Mouse (Mus musculus) thymus, postnatal 14 days (tissue): ENCODE data around the gene Map4k1.

Experiments
- DNase-seq: peaks from one replicate; pipeline ENCODE4 v3.0.0; 2021

Map4k1 gene

DNA sequence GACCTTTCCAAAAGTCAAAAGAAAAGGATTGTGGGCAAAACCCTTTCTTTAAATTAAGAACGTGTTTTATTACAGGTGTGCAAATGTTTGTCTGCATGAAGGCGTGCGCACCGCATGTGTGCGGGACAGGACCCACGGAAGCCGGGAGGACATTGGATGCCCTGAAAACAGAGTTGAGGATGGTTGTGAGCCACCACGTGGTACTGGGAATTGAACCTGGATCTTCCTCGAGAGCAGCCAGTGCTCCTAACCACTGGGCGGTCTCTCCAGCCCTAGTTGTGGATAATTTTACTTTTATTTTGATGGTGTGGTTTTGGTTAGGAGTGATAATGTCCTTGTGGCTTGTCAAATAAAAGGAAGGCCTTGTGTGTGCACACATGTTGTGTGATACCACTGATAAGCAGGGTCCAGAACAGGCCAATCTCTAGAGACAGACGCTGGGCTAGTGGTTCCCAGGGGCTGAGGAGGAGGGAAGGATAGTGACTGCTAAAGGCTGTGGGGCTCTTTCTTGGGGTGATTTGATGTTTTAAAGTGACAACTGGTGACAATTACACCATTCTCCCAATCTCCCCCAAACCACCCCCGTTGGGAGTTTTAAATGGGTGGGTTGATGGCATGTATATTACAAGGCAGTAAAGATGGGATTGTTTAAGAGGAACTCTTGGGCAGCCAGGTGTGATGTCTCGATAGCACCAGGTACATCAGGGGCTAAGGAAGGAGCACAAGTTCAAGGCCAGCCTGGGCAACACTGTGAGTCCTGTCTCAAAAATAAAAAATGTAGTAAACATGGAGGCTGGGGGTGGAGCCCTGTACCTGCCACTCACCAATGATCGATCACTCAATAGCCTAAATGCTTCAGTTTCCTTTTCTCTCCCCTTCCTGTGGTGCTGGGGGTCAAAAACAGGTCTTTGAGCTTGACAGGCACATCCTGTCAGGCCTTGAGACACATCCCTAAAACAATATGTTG lies 48.1 kb downstream of the Map4k1 start:
- DNase-seq = no peak

DNA sequence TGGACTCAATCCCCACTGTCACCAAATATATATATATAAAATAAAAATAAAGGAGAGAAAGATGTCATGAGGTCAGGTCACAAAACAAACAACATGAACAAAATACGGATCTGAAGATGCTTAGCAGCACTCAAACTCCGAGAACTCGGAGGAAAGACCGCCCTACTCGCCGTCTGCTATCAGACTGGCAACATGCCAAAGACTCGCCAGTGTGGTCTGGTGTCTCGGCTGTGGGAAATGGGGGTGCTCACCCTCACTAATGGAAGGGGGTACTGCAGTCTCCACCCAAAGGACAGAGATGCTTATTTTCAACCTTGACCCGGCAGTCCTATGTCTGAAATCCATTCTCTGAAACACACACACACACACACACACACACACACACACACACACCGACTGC lies 49.8 kb downstream of the Map4k1 start:
- no peak for DNase-seq

DNA sequence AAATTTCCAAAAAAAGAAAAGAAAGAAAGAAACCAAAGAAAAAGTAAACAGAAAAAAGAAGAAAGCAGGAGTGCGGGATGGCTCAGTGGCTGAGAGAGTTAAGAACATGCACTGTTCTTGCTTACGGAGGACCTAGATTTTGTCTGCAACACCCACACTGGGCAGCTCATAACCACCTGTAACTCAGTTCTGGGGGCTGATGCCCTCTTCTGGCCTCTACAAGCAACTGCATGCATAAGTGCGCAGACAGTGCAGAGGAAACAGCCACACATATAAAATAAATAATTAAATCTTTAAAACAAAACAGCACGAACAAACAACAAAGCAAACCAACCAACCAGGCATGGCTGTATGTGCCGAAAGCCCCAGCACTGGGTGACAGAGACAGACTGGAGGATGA lies 50.8 kb downstream of the Map4k1 start:
- no peak for DNase-seq

DNA sequence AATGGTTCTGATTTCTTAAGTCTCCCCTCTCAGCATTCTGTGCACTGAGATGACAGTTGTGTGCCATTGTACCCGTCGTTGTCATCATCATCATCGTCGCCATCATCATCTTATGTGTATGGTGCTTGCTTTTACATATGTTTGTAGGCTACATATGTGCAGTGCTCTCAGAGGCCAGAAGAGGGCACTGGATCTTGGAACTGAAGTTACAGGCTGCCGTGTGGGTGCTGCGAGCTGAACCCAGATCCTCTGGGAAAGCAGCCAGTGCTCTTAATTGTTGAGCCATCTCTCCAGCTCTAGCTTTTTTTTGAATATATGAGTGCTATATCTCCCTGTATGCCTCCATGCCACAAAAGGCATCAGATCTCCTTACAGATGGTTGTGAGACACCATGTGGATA lies 55.4 kb downstream of the Map4k1 start:
- DNase-seq = peak; percentile 28

DNA sequence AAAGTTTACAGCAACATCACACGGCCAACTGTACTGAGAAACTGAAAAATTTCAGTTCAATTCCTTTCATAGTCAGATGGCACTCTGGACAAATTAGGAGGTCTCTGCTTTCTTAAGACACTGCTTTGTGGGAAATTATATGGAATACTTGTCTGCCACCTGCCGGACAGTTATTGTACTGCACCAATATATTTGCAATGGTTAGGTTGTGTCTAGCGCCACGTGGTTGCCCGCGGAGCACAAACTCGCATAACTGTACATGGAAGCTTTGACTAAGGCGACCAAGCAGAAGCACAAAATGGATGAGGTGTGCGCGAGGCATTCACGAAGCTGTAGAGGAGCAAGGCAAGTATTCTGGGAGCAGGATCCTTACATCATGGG lies 57.7 kb downstream of the Map4k1 start:
- DNase-seq = peak; percentile 88

DNA sequence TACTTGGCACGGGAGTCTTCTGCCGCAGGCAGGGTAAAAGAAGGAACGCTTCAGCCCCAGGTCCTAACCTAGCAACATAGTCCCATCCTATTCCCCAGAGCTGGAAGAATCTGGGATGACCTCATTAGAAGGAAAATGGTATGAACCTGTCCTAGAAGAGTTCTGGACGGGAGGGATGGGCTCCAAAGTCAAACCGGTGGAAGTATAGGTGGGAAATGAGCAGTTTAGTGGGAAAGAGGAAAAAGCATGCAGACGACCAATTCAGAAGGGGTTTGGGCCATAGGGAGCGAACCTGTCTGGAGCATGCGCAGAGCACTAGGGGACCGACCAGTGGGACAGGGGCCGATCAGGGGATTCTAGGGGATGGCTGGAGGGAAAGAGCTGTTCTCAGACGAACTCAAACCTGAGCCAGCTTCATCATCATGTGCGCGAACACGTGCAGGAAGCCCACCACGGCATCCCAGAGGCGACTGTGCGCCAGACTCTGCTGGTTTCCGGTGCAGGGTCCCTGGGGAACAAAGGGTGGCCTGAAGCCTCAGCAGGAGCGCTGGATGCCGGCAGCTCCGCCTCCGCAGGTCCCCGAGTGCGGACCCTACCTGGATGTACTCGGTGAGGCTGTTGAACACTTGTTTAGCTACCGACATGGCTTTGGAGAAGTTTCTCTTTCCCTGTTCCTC lies 58.3 kb downstream of the Map4k1 start:
- DNase-seq = peak; percentile 61

DNA sequence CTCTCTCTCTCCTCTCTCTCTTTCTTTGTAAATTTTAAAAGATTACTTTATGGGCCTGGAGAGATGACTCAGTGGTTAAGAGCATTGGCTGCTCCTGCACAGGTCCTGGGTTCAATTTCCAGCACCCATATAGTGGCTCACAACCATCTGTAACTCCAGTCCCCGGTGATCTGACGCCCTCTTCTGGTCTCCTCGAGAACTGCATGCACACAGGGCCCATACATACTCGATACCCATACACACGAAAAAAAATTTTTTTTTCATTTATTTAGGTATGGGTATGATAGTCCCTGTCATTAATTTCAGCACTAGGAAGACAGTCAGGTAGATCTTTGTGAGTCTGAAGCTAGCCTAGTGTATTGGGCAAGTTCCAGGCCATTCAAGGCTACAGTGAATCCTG lies 59.3 kb downstream of the Map4k1 start:
- no peak for DNase-seq

DNA sequence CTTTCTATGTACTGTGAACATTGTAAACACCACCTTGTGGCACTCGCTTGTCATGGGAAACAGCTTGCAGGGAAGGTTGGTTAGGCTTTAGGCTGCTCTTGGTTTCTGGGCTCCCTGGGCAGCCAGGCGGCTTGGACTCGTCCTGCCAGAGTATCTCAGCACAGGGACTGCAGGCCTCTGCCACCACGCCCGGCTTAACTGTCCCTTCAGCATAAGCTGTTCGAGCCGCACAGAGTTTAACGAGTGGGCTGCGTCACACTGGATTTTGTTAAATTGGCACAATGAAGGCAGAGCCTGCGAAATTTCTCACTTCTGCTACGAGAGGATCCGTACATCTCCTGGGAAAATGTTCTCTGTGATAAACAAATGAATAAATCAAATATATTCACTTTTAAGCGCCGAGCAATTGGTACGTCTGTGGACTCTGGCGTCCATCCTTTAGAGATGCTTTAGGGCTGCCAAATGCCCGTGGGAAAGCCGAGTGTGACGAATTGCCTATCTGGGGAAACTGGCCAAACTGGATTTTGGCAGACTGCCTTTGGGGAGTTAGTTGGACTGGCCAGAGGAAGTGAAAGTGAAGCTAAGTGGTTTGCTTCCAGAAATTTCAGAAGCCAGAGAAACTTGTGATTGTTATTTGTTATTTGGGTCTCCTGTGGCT lies 61.3 kb downstream of the Map4k1 start:
- DNase-seq = no peak

DNA sequence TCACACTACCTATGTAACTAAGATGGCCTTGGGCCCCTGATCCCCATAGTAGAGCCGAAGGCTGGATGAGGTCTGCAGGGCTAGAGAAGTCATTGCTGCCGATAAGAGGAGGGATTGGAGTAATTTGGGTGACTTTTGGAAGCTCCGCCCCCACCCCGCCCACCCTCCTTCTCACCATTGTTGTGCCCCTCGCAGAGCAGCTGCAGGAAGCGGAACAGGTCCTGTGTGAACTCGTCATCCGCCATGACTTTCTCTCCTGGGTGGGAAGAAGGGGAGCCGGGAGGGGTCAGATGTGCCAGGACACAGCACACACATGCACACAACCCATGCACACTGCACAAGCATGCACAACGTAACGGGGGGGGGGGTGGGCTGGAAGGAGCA lies 61.8 kb downstream of the Map4k1 start:
- no peak for DNase-seq

DNA sequence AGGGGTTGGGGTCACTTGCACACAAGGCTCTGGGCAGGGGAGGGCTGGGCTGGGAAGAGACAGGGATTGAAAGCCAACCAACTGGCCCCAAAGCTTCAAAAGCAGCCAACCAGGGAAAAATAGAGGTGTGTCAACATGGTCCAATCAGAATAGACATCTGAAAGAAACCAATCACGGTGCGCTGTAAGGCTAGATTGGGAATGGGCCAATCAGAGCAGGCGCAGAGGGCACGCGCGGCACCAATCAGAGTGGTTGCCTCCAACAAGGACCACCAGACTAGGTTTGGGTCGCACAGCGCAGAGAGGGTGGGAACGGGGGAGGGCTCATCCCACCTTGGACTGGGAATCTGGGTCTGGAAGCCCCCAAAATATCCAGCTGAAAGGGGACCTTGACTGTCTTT lies 62.5 kb downstream of the Map4k1 start:
- no peak for DNase-seq

DNA sequence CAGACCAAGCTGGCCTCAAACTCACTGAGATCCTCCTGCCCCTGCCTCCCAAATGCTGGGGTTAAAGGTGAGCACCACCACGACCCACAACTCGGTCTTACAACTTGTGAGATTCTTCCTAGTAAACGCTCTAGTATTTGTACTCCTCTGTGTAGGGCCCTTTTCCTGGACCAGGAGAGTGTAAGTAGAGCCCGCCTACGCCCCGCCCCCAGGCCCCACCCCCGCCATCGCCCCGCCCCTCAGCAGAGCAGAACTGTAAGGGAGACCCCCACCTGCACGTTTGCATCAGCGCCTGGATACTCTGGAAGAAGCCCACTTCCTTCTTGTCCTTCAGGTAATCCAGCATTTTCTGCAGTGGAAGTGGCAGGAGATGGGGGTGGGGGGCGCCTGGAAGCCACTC lies 64.7 kb downstream of the Map4k1 start:
- no peak for DNase-seq

DNA sequence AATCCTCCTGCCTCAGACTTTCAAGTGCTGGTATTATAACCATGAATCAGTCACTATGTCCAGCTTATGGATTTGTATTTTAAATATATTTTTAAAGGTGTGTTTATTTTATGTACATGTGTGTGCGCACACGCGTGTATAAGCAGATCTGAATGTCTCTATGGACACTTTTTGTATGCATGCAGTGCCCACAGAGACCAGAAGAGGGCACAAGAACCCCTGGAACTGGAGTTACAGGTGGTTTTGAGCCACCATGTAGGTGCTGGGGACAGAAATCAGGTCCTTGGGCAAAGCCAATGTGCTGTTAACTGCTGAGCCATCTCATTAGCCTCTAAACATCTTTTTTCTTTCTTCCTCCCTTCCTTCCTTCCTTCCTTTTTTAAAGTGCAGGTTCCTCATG lies 66.2 kb downstream of the Map4k1 start:
- DNase-seq = no peak

DNA sequence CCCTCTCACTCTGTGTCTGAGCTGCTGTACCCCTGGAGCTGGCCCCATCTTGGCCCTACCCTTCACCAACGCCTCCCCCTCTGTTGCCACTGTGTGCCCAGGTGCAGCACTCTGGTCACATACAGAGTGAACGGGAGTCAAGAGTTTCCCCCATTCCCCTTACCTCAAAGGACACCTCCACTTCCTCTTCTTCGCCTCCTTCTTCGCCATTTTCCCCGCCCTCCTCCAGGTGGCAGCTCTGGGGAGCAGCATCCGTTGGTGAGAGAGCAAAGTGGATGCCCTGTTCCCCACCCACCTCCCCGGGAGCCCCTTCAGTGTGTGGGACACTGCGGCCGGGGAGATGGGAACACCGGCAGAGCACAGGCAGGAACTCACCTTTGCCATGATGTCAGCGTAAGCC lies 66.8 kb downstream of the Map4k1 start:
- DNase-seq = peak; percentile 57

DNA sequence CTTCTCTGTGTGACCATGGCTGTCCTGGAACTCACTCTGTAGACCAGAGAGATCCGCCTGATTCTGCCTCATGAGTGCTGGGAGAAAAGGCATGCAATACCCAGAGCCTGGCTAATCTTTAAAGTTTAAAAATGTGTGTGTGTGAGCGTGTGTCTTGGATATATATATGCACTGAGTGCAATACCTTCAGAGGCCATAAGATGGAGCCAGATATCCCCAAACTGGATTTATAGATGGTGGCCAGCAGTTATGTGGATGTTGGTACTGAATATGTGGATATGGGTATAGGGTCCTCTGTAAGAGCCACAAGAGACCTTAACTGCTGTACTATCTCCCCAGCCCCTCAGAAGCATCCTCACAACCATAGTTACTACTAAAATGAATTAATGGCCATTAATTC lies 68.9 kb downstream of the Map4k1 start:
- peak; percentile 41 for DNase-seq

DNA sequence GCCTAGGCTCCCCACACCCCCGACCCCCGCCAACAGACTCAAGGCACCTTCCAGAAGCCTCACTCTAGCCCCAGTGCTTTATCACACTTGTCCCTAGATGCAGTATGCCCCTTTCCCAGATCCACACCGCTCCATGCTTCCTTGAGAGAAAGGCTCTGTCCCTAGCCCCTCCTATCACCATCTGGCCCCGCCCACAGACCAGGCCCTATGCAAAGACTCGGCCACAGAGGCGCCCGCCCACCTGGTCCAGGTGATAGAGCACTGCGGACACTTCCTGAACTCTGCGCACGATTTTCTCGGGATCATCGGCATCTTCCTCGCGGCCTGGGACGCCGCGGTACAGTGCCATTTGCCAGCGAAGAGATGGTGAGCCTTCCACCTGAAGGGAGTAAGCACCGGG lies 71.0 kb downstream of the Map4k1 start:
- DNase-seq = no peak
